Mouse (Mus musculus): Measurements from ENCODE around the gene Prss58. TPM values are rescaled to one million over a fixed set of nuclear protein-coding genes. Genes with fewer than 3 reads are reported as not detected.
A peak's percentile ranks its signal among the peaks of the same experiment; 100 is the strongest.

Prss58 gene
- not detected in 2 replicates for polyA plus RNA-seq (2012; rRNA removed)

DNA sequence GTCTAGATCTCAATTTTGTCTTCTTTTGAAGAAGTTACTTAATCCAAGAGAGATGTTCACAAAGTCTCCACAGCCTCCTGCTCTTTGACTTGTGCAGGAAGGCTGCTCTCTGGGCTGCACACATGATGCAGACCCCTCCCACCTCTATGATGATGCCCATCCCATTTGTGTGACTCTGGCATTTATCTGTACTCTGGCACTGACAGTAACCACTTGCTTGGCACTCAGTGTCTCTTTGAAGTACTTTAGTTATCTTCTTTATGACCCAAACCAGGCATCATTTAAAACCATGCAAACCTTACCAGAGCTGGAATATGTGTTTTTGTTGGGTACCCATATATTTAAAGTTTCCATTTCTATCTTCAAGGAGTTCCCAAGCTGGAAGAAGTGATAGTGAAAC is at the start of gene Prss58:
Prss58 (minus strand) TSS at position 101 of the 400 bp plus-strand sequence.
- no peak for DNase-seq (ENCODE audit: extremely low spot score in 1 of 2, low spot score in 1 of 2)

DNA sequence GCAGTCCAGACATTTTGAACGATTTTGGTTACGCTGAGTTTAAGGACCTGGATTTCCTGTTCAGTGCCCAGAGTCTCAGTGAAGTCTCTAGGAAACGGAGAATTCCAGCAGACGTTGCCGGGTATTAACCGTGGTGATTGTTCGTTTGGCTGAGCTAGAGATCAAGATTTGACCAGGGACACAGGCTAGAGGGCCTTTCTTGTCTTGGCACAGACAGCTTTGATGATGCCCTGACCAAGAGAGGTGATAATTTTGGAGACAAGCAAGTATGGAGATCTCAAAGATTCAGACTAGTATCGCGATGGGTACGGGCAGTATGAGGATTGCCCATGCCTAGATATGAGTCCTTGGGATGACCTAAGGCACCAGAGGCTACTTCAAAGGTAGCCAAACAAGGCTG is 40.3 kb upstream of the Prss58 start, which contains the start of gene 1700074P13Rik:
1700074P13Rik (minus strand) TSS at position 101 of the 400 bp plus-strand sequence.
- no peak for DNase-seq (ENCODE audit: extremely low spot score in 1 of 2, low spot score in 1 of 2)

DNA sequence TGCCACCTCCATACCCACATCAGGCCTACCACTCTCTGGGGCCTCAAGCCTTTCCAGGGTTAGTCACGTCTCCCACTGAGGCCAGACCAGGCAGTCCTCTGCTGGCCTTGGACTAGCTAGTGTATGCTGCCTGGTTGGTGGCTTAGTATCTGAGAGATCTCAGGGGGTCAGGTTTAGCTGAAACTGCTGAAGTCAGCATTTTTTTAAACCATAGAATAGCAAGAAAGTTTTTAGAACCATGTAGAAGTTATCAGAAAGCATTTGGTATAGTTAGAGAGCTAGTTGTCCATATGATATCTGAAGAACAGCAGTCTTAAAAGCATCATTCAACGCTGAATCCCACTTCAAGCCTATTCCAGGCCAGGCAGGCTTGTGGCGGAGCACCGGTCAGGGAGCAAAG is 19.8 kb upstream of the Prss58 start:
- no peak for DNase-seq (ENCODE audit: extremely low spot score in 1 of 2, low spot score in 1 of 2)

DNA sequence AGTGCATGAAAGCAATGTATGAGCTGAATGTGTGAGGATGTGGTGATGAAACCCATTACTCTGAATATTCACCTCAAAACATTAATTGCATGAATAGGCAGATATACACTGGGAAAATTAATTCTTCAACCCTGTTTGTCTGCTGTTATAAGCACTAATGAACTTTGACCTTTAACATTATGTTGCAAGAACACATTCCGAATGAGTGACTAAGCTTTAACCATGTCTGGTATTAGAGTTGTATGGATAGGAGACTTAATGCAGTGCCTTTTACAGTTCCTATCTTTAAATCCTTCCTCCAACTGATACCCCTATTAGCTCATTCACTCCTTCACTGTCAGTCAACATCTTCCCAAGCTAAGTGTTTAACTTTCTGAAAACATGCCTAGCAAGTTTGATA is 5.5 kb downstream of the Prss58 start:
- DNase-seq (ENCODE audit: extremely low spot score in 1 of 2, low spot score in 1 of 2): no peak

DNA sequence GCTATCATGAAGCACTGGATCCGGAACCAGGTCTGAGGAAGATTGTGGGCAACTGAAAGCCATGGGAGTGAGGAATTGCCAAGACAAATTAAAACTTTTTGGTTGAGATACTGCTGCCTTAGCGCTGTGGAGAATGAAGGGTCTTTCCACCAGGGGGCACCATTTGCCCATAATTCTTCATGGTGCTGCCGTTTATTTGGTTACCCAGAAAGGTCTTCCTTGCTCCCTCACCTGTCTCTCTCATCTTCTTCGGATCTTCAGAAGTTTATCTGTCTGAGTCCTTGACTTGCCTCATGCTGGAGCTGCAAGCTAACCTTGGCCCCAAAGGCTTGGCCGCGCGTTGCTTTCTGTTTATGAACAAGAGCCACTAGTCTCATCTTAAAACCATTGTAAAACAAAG is 6.6 kb downstream of the Prss58 start:
- DNase-seq (ENCODE audit: extremely low spot score in 1 of 2, low spot score in 1 of 2): peak in 1 of 2 experiments; percentile 58

DNA sequence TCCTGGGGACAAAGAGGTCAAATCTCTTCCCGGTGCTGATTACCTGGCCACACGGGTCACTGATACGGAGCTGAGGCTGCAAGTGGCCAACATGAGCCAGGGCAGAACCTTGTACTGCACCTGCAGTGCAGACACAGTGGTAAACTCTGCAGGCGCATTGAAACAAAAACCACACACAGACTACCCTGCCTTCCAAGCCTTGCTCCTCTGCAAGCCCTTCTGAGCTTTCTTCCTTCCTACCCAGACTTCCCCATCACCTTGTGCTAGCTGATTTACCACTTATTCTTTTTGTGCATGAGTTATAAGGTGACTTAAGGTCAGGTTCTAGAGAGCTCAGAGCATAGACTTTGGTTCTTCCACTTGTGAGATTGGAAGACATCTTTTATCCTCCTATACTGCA is 8.4 kb downstream of the Prss58 start:
- no peak for DNase-seq (ENCODE audit: extremely low spot score in 1 of 2, low spot score in 1 of 2)

DNA sequence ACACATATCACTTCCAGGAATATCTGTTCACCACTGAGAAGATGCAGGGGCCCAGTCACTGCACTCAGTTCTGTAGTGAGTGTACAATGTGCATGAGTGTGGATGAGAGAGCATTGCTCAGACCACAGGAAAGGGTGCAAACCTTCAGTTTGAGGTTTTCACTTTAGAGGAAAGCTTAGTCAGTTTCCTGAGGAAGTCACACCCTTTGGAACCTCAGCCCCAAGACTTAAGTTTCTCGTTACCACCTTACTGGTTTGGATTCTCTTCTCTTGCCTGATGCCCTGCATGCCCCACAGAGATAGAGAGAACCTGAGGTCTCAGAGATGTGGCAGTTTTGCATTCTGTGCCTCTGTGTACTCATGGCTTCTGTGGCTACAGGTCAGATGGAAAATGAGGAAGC is 9.2 kb downstream of the Prss58 start:
- DNase-seq (ENCODE audit: extremely low spot score in 1 of 2, low spot score in 1 of 2): no peak

DNA sequence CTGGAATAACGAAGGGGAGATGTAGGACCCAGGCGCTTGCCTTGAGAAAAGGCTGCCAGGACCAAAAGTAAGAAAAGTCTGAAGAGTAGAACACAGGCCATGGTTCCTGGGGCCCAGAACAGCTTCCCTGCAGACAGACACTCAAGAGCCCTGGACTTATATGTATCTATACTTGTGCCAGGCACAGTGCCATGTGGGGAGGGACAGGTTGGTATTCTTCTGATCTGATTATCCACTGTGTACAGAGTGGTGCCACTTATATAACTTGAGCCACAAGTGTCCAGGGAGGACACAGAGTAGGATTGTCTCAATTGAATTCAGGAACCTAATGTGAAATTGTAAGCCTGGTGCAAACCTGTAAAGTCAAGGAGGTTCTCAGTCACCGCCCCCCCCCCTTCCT is 12.8 kb downstream of the Prss58 start, which contains the start of gene Moxd2:
Moxd2 (minus strand) TSS at position 101 of the 400 bp plus-strand sequence.
- DNase-seq (ENCODE audit: extremely low spot score in 1 of 2, low spot score in 1 of 2): no peak

DNA sequence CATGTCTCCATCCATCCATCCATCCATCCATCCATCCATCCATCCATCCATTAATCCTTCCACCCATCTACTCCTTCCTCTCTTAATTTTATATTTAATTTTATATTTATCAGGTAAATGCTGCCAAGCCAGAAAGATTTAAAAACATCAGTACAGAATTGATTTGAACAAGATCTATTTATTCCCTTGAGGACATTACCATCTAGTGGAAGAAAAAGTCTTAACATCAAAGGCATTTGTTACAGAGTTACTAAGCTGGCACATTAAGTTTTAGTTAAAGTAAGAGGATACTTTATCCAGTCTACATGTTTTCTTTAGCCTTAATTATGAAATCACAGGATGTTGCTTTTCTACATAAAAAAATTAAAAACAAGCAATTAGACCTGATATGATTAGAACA is 54.9 kb downstream of the Prss58 start:
- no peak for DNase-seq (ENCODE audit: extremely low spot score in 1 of 2, low spot score in 1 of 2)

Other genes with a start within 250 kb of the Prss58 start
- gene Moxd2, start 12.9 kb downstream of the Prss58 start, polyA plus RNA-seq (2012; rRNA removed): 0.29 TPM in 1 of 2 replicates, not detected in the other
- not detected in 2 replicates for gene 1700074P13Rik, start 40.2 kb upstream of the Prss58 start, polyA plus RNA-seq (2012; rRNA removed)
- not detected in 2 replicates for gene Gm4744, start 51.5 kb upstream of the Prss58 start, polyA plus RNA-seq (2012; rRNA removed)
- not detected in 2 replicates for gene 1810009J06Rik, start 64.4 kb upstream of the Prss58 start, polyA plus RNA-seq (2012; rRNA removed)
- gene Gm2663, start 99.1 kb upstream of the Prss58 start, polyA plus RNA-seq (2012; rRNA removed): not detected in 2 replicates
- gene 2210010C04Rik, start 135.1 kb upstream of the Prss58 start, polyA plus RNA-seq (2012; rRNA removed): 0.06 and 0.08 TPM in 2 replicates